Mouse (Mus musculus) ES-CJ7 (cell line): ENCODE measurements around the gene Gng8.

Experiments used
- DNase-seq: peaks from one replicate; pipeline ENCODE4 v3.0.0; 2011; ENCODE audit warnings: low read depth, low spot score

The Gng8 gene

DNA sequence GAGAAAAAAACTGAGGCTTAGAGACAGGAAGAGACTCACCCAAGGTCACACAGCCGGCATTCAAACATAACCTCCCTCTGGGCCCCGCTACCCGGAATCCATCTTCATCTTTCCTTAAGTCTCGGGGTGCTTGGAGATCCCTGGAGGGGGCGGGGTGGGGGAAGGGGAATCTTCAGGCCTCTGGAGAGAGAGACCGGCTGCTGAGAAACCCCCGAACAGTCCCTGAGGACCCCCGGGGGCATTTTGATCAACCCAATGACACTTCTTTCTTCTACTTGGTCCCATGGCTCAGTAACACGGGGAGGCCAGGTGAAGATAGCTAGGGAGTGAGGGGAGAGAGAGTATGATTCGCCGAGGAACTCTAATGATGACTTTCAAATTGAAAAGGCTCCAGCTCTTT lies 15.6 kb upstream of the Gng8 start:
- no peak for DNase-seq

DNA sequence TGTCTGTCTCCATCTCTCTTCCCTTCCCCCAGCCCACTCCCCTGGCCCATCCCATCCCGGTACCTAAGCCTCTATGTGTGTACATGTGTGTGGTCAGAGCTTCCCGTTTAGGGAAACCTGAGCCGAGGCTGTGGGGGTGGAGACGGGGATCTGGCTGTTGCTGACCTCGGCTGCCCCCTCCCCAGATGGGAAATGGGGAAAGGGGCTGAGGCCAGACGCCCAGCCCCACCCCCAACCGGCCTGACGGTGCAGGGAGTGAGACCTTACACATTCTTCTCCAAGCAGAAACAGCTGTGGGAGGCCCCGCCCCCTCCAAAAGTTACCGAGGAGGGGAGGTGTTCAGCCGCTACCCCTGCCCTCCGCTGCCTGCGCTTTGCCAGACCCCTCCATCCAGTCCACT lies 15.0 kb upstream of the Gng8 start:
- DNase-seq, result peak; percentile 43

DNA sequence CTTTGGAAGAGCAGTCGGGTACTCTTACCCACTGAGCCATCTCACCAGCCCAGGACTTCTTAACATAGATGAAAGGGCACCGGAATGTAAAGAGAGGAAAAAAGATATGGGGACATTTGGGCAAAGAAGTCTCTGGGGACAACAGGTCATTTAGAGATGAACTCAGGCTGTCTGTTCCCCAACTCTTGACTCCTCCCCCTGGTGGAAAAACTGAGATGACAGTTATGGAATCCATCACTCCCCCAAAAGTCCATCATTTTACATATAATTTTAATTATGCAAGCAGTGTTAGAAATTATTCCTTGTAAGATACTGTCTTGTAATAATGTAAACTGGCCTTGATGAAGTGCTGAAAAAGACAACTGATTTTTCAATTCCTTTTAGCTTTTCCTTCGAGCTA lies 13.9 kb upstream of the Gng8 start:
- no peak for DNase-seq

DNA sequence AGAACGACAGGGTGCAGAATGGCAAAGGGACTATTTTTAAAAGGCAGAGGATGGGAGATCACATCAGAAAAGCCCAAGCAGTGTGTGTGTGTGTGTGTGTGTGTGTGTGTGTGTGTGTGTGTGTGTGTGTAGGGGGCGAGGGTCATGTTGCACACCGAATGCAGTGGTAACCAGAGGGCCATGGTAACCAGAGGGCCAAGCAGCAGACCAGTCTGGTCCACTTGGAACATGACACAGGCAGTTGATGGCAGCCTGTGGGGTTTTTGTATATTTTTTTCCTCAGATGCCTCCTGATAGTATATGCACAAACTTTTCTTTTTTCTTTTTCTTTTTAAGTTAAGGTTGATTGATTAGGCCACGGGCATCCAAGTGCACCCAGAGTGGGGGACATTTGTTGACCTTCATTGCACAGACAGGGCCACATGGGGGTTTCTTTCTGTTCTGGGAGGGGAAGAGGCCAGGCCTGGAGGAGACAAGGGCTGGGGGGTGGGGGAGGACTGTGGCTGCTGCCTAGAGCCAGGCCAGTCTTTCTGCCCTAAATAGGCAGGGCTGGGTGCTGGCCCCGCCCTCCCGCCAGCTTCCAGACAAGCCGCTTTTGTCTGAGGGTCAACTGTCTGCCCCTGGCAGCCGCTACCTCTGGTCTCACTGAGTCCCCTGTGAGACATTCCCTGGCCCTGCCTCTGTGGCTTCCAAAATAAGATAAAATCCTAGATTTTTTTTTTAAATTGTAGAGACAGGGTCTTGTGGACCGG lies 11.6 kb upstream of the Gng8 start:
- DNase-seq, result peak; percentile 70

DNA sequence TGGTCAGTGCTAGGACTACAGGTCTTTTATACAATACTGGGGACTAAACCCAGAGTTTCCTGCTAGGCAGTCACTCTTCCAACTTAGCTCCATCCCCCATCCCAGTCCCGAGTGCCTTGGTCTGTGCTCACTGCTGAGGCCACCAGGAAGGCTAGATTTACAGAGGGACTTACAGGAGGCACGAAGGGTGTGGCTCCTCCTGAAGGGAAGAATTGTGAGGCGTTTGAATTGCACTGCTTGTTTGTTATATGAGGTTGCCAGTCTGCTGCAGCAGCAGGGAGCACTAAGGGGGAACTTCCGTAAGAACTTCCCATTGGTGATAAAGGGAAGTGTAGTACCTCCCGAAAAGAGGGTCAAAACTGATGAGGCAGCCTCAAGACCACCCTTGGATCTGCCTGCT lies 11.0 kb upstream of the Gng8 start:
- peak; percentile 63 for DNase-seq

DNA sequence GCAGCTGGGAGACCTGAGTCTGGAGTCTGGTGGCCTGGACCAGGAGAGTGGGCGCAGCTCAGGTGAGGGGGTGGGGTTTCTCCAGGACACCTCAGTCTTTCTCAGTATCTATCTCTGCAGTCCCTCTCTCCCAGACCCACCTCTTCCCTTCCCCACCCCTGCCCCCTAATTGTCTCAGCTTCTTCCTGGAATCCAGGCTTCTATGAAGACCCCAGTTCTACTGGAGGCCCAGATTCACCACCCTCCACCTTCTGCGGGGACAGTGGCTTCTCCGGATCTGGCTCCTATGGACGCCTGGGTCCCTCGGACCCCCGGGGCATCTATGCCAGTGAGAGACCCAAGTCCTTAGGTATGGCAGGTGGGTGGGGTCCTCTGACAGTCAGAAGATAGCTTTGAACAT lies 8.4 kb upstream of the Gng8 start:
- no peak for DNase-seq

DNA sequence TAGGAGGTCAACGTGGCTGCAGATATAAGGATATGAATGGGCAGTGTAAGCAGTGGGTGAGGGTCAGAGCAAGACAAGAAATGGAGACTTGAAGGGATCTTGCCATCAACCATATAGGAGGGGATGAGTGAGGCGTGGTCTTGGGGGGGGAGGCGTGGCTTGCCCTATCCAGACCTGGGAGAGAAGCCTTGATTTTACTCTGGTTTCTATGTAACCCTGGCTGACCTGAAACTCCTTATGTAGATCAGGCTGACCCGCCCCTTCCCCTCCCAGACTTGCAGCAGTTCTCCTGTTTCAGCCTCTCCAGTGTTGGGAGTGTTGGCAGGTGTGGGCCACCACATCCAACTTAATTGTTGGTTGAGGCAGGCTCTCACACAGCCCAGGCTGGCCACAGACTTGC lies 7.3 kb upstream of the Gng8 start:
- DNase-seq, result no peak

DNA sequence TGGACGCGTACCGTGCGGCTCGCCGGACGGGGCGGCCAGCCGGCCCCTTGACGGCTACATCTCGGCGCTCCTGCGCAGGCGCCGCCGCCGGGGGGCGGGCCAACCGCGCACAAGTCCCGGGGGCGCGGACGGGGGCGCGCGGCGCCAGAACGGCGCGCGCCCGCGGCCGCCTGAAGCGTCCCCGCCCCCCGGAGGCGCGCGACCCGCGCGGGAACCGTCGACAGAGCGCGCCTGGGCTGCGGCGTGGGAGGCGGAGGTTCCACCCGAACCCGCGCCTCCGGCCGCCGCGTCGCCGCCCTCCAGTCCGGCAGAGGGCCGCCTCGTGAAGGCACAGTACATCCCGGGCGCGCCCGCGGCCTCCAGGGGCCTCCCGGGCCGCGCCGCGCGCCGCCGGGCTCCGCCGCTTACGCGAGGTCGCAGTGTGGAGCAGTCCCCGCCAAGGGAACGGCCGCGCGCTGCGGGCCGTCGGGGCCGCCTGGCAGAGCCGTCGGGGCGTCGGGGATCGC lies 6.3 kb upstream of the Gng8 start:
- peak; percentile 43 for DNase-seq

DNA sequence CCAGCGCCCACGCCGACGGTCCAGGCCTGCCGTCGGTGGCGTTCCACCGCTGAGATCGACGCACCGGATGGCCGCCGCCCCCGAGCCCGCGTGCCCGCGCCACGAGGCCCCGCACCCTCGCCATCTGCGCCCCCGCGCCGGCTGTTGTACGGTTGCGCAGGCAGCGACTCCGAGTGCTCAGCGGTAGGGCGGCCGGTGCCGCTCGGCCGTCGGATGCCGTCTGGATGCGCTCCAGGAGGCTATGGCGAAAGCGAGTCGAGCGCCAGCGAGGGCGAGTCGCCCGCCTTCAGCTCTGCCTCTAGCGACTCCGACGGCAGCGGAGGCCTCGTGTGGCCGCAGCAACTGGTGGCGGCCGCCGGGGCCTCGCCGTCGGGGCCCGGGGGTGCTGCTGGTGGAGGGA lies 5.7 kb upstream of the Gng8 start:
- DNase-seq, result no peak

DNA sequence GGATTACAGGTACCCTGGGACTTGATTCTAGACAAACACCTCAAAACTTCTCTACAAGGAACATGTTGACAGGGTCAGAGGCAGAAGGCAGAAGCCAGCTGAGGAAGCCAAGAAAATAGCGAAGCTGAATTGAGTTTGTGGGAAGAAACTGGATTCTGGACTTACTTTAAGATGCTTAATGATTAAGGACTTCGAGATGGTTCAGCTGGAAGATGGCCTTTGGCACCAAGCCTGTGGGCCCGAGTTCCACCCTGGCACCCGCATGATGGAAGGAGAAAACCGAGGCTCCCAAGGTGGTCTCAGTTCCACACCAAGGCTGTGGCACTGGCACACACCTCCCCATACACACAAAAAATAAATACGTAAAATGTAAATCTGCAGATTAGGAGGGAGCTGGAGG lies 1.1 kb upstream of the Gng8 start:
- no peak for DNase-seq

DNA sequence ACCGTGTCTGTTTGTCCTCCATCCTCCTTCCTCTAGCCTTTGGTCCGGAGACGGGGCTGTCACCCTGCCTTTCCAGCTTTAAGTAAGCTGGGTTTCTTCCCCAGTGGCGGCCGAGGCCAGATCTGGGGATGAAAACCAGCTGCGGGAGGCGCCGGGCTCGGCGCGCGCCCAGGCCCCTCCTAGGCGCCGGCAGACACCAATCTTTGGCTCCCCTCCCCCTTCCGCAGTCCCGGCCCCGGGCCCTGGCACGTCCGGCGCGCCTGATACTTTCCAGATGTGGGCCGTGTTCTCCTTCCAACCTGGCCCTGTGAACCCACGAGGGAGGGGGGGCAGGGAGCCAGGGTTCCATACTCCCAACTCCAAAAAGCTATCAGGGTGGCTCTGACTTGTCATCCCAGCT lies 642 bp upstream of the Gng8 start:
- DNase-seq, result no peak

DNA sequence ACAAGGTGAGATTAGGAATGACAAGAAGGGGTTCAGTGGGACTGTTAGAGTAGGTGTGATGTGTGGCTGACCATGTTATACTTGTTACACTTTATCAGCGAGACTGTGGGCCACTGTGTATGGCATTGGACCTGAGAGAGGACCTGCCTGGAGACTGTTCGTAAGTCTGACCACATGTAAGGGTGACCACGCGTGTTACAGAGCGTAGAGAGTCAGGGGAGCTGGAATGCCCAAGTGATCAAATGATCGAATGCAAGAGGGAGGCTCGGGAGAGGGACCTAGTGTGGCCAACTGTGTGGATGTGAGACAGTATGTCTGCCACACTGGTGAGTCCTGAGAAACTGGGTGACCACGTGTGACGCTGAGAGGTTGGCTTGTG lies 755 bp downstream of the Gng8 start:
- no peak for DNase-seq

DNA sequence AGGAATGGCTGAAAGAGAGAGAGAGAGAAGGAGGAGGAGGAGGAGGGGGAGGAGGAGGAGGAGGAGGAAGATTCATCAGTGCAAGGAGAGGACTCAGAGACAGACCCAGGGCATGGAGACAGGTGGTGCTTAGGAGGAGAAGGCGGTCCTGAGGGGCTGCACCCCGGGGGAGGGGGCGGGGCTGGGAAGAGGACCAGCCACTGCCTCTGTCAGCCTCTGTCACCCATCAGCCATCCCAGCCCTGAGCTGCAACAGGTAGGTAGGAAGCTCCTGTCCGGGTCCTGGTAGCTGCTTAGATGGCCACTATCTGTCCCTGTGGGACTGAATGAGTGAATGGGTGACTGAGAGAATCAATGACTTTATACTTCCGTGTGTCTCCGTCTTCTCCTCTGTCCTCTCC lies 2.0 kb downstream of the Gng8 start:
- DNase-seq, result no peak

DNA sequence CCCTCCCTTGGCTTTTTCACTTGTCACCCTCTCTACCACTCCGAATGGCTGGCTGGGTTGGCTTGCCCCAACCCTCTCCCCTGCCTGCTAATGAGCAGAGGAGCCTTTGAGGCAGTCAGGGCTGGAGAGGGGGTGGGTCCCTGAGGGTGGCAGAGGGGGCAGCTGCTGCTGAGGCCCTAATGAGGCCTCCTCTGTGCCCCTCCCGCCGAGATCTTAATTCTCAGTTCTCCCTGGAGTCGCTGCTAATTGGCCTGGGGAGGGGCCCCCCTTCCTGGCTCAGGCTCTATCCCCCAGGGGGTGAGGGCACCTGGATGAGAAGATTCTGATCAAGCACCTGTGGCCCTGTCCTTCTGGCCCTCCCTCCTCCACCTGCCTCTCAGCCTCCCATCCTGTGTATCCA lies 2.7 kb downstream of the Gng8 start:
- no peak for DNase-seq

DNA sequence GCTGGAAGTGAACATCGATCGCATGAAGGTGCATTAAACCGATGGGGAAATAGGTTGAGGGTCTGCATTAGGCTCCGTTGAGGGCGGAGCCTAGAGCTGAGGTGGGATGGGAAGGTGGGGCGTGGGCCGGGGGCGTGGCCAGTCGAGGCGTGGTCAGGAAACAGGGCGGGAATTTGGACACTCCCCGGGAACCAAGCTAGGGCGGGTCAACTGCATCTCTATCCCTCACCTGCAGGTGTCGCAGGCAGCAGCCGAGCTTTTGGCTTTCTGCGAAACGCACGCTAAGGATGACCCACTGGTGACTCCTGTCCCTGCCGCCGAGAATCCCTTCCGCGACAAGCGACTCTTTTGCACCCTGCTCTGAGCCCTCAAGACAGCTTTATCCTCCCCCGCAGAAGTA lies 3.4 kb downstream of the Gng8 start:
- DNase-seq, result peak; percentile 90

DNA sequence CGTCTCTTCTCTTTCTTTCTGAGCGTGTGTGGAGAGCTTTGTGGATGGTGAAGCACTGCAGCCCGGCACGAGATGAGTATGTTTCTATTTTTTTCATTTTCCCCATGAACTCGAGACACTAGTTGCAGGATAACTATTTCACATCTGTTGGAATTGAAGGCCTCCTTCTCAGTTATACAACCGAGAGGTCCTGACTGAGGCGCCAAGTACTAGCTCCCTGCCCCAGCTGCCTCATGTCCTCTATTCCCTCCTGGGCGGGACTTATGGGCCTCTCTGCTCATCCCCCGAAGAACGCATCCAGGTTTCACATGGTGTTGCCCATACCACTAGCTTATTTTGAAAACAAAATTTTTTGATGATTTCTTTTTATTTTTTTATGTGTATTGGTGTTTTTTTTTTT lies 3.9 kb downstream of the Gng8 start:
- no peak for DNase-seq

DNA sequence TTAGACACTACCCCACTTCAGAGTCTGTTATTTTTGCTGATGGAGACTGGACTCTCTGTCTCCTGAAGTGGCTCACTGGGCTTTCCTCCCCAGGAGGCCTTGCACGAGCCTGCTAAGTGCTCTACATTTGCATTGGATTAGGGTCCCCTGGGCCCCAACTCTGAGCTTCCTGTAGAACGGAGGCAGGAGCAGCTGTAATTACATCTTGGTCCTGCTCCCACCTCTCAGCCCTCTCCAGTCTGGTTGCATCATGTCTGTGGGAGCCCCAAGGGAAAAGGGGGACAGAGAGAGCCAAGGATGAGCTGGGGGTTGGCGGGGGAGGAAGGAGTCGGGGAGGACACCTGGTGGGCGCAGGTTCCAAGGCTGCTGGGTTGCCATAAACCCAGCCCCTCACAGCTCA lies 8.9 kb downstream of the Gng8 start:
- no peak for DNase-seq

DNA sequence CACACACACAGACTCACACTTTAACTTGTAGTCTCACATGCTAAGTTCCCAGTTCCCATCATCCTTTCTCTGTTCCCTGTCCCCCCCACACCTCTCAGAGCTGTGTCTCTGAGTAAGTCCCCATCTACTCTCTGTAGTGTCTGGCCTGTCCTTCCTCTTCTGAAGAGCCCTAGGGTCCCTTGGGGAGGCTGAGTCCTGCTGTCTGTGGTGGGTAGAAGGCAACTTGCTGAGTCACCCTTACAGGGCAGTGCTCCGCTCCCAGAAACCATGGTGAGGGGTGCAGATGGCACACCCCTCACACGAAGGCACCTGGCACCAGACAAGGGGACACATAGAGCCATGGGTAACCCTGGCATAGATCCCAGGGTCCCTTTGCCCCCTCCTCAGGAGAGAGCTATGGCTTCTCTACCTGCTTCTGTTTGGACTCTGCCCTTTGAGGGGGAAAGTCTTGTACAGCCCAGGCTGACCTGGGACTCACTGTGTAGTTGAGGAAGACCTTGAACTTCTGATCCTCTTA lies 11.9 kb downstream of the Gng8 start:
- no peak for DNase-seq

DNA sequence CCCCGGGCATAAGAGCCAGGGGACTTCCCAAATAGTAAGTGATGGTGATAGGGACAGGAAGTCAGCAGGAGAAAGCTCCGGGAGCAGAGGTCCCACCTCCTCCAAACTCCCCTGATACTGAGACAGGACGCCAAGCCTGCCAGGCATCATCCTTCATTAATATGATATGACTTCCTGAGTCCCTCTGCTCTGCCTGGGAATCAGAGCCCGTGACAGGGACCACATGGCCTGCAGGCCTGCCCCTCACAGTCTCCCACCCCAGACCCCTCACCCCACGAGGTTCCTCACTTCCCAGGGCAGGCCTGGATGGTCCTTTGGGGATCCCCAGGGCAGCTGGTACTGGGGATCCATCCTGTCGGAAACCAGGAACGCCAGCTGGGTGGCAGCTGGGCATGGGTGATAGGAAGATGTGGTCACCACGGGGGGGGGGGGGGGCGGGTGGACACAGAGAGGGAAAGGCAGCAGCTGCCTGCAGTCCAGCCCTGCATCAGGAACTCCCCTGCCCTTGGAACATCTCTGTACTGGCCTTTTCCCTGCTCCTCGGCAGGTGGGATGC lies 12.6 kb downstream of the Gng8 start:
- no peak for DNase-seq

DNA sequence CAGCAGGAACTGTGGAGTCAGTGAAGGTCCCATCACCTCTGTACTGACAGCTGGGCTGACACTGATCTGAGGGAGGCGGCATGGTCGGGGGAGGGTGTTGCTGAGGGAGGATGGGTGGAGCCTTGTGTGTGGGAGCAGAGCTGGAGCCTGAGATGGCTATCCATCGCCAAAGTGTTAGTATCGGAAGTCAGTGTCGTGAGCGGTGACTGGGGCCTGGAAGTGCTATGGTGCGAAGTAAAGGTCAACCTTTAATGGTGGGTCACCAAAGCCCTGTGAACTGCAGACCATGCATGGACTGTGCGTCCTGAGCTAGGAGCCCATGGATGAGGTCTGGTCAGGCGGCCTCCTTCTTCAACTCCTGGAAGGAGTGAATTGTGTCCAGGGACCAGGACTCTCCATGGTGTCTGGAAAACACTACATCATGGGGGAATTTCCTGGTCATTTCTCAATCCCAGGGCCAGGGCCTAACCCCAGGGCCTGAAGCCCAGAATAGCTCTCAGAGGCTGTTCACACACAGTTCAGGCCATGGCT lies 14.0 kb downstream of the Gng8 start:
- no peak for DNase-seq

DNA sequence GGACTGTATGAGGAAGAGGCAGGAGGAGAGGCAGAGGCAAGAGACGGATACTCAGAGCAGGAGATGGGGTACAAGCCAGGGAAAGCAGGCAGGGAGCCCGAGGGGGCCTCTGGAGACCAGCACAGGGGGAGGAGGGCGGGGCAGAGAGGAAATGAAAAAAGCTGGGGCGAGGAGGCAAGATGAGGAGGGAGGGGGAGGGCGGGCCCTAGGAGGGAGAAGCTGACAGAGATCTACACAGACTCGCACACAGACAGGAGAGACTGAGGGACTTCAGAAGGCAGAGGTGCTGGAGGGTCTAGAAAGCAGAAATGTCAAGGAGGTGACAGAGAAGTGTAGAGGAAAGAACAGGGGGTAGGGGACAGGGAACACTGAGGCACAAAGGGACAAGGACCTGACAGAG lies 14.7 kb downstream of the Gng8 start, which contains the start of gene Ptgir:
TSS of gene Ptgir (plus strand) at position 210 of the 400 bp plus-strand sequence.
- no peak for DNase-seq

DNA sequence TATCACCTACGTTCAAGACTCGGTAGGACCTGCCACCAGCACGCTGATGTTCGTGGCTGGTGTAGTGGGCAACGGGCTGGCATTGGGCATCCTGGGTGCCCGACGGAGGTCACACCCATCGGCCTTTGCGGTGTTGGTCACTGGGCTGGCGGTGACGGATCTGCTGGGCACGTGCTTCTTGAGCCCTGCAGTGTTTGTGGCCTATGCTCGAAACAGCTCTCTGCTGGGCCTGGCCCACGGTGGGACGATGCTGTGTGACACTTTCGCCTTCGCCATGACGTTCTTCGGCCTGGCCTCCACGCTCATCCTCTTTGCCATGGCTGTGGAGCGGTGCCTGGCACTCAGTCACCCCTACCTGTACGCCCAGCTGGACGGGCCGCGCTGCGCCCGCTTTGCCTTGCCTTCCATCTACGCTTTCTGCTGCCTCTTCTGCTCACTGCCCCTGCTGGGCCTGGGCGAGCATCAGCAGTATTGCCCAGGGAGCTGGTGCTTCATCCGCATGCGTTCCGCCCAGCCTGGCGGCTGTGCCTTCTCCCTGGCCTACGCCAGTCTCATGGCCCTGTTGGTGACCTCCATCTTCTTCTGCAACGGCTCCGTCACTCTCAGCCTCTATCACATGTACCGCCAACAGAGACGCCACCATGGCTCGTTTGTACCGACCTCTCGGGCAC lies 15.4 kb downstream of the Gng8 start:
- DNase-seq, result no peak

DNA sequence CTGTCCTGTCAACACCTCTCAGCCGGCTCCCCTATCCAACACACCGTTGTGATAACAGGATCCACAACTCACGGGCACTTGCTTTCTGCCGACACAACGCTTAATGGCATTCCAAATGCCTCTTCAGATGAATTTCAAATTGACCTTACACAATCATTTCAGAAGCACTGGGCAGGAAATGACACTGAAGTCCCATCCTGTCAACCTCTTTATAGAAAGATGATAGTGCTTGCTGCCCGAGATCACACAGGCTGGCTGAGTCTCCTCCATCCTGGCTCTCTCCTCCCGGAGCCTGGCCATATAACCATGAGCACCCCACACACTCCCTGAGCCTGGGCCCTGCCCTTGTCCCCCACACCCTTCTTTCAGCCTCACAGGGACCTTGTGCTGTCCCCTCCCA lies 16.3 kb downstream of the Gng8 start:
- no peak for DNase-seq
